Mouse (Mus musculus) mature B cell (primary cell): ENCODE measurements around the gene Gm10358.
"Not testable (repeated sequence)": the region's sequence is repeated elsewhere in the genome, so short reads cannot be mapped to it uniquely, and the experiment has no call there.

Source experiments
- in situ Hi-C: fragments of 300-500 bp; cut with MboI; formaldehyde crosslinking; loops from 2 replicates; pipeline ENCODE4 v1.14.3; 2019

The Gm10358 gene

DNA sequence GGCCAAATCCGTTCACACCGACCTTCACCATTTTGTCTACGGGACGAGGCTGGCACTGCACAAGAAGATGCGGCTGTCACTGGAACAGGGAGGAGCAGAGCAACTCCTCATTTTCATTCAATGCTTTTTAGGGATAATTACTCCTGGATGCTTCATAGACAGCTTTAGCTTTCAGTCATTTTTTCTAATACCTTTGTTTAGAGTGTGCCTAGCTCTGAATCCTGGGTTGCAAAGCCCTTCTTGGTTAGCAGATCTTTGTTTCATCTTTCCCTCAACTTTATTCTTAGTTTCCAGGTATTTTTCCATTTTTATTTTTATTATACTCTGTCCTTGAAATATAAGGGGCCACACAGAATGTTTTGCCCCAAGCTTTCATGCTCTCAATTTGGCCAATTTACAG, at the start of gene Gm10358:
Gene Gm10358 (minus strand): TSS at position 101 of the 400 bp plus-strand sequence.
- in situ Hi-C loops, result no loop called here

- in situ Hi-C loops, result no loop called here
These were observed 42.0 kb upstream of the Gm10358 start, which contains the start of gene Iqcm for GRCm38 (mm10) chr8:75448394-75448793. Iqcm (plus strand) TSS chr8:75448694.

GRCm38 (mm10) chr8:75415696-75416095, 9.3 kb upstream of the Gm10358 start:
- in situ Hi-C loops, result not testable (repeated sequence)

GRCm38 (mm10) chr8:75384770-75385290, 21.6 kb downstream of the Gm10358 start:
- in situ Hi-C loops, result no loop called here

GRCm38 (mm10) chr8:75375530-75376123, 30.8 kb downstream of the Gm10358 start:
- in situ Hi-C loops, result no loop called here

DNA sequence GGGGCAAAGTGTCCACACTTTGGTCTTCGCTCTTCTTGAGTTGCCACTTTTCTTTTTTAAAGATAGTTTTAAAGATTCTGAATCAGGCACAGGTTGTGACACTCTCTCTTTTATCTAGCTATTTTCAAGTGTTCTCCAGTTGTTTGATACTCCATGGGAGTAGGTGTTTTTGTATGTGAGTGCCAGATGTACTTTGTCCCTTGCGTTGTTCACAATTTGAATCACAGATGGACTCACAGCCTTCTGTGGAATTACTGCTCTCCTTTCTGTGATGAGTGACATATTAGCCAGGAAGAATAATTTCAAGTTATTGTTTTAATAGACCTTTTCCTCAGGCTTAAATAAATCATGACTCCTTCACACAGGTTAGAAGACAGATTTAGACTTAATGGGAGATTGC, 34.4 kb downstream of the Gm10358 start:
- in situ Hi-C loops, result no loop called here
